Mouse (Mus musculus) CH12.LX (cell line): ENCODE results near the gene Tnxb. TPM values are rescaled to one million over a fixed set of nuclear protein-coding genes. Genes with fewer than 3 reads are reported as not detected.
A peak's percentile ranks its signal among the peaks of the same experiment; 100 is the strongest.

Source experiments
- DNase-seq: peaks from one replicate; pipeline ENCODE4 v3.0.0-alpha.2; 2013; ENCODE audit errors: extremely low read depth
- H3K27ac ChIP-seq: 2 replicates; pipeline ENCODE4 v1.5.1; 2012; ENCODE audit warnings: low read depth, mild to moderate bottlenecking, control low read depth, moderate library complexity; ENCODE audit not compliant: insufficient read depth
- H3K27me3 ChIP-seq: replicated peaks from 2 replicates; pipeline ENCODE3; 2012; ENCODE audit warnings: inconsistent platforms
- H3K36me3 ChIP-seq, 2 experiments: replicated peaks in 1 of 2; 2 replicates each; pipeline versions ENCODE3 to v1.6.1; 2012; ENCODE audit warnings: inconsistent platforms in 1 of 2, low read length in 1 of 2, mild to moderate bottlenecking in 1 of 2, mixed read lengths in 1 of 2, moderate library complexity in 1 of 2; ENCODE audit not compliant: control insufficient read depth in 1 of 2, insufficient read depth in 1 of 2
- H3K4me1 ChIP-seq, 2 experiments: 2 replicates each; pipeline ENCODE4 v1.6.1; 2012; ENCODE audit warnings: inconsistent platforms in 1 of 2, moderate library complexity in 1 of 2; ENCODE audit not compliant: insufficient read depth in 2 of 2, control insufficient read depth in 1 of 2
- H3K4me2 ChIP-seq: 2 replicates; pipeline ENCODE4 v1.6.1; 2012; ENCODE audit warnings: low read depth, mild to moderate bottlenecking, control low read depth; ENCODE audit not compliant: poor library complexity, insufficient read depth, severe bottlenecking
- H3K4me3 ChIP-seq, 3 experiments: fragments of 150-350 bp in 1 of 3; sonication (generic) in 1 of 3; replicated peaks in 1 of 3; 2 replicates each; pipeline versions ENCODE3 to v1.5.1; 2011 to 2012; ENCODE audit warnings: low read depth in 2 of 3, low read length in 2 of 3, mild to moderate bottlenecking in 2 of 3, moderate library complexity in 2 of 3, control low read depth in 1 of 3, improper control_type of control experiment in 1 of 3, inconsistent platforms in 1 of 3, mixed read lengths in 1 of 3; ENCODE audit not compliant: poor library complexity in 1 of 3
- H3K79me2 ChIP-seq: replicated peaks from 2 replicates; pipeline ENCODE4 v1.6.1; 2012; ENCODE audit warnings: mild to moderate bottlenecking, moderate library complexity; ENCODE audit not compliant: control insufficient read depth, poor library complexity, insufficient read depth, severe bottlenecking; ENCODE audit errors: extremely low read depth
- H3K9ac ChIP-seq: 2 replicates; pipeline ENCODE4 v1.6.1; 2012; ENCODE audit warnings: low read depth, mild to moderate bottlenecking, control low read depth, moderate library complexity; ENCODE audit not compliant: insufficient read depth
- H3K9me3 ChIP-seq: replicated peaks from 2 replicates; pipeline ENCODE3; 2012; ENCODE audit warnings: low read length, inconsistent platforms, mixed read lengths
- CHD1 ChIP-seq: IDR thresholded peaks from 2 replicates; pipeline ENCODE4 v1.6.1; 2012; ENCODE audit warnings: low read depth, low read length, improper control_type of control experiment, inconsistent platforms
- CTCF ChIP-seq, 2 experiments: IDR thresholded peaks in 1 of 2; conservative IDR thresholded peaks in 1 of 2; 2 replicates each; pipeline ENCODE4 v1.5.1; 2011 to 2012; ENCODE audit warnings: low read depth in 2 of 2, low read length in 2 of 2, improper control_type of control experiment in 1 of 2, inconsistent platforms in 1 of 2, mild to moderate bottlenecking in 1 of 2, moderate library complexity in 1 of 2
- E2F4 ChIP-seq: IDR thresholded peaks from 2 replicates; pipeline ENCODE4 v1.6.1; 2011; ENCODE audit warnings: low read depth, low read length, improper control_type of control experiment; ENCODE audit not compliant: insufficient replicate concordance
- ELF1 ChIP-seq: IDR thresholded peaks from 2 replicates; pipeline ENCODE4 v1.6.1; 2014; ENCODE audit warnings: low read depth, mild to moderate bottlenecking, inconsistent platforms, low read length, improper control_type of control experiment
- EP300 ChIP-seq: IDR thresholded peaks from 2 replicates; pipeline ENCODE4 v1.6.1; 2011; ENCODE audit warnings: low read length, improper control_type of control experiment
- ETS1 ChIP-seq: conservative IDR thresholded peaks from 2 replicates; pipeline ENCODE4 v1.6.1; 2012; ENCODE audit warnings: low read depth, mild to moderate bottlenecking, inconsistent platforms, low read length, improper control_type of control experiment, moderate library complexity
- GABPA ChIP-seq: IDR thresholded peaks from 2 replicates; pipeline ENCODE4 v1.6.1; 2012; ENCODE audit warnings: low read depth, low read length, improper control_type of control experiment, inconsistent platforms; ENCODE audit not compliant: insufficient replicate concordance
- IRF4 ChIP-seq: IDR thresholded peaks from 2 replicates; pipeline ENCODE4 v1.6.1; 2014; ENCODE audit warnings: low read depth, mild to moderate bottlenecking, inconsistent platforms, low read length, improper control_type of control experiment
- MAFK ChIP-seq: IDR thresholded peaks from 2 replicates; pipeline ENCODE4 v1.6.1; 2011; ENCODE audit warnings: low read length, improper control_type of control experiment; ENCODE audit not compliant: insufficient replicate concordance
- MAX ChIP-seq: IDR thresholded peaks from 2 replicates; pipeline ENCODE4 v1.6.1; 2011; ENCODE audit warnings: low read length, improper control_type of control experiment
- MEF2A ChIP-seq: IDR thresholded peaks from 2 replicates; pipeline ENCODE4 v1.6.1; 2014; ENCODE audit warnings: low read depth, mild to moderate bottlenecking, inconsistent platforms, low read length, improper control_type of control experiment, borderline replicate concordance
- MXI1 ChIP-seq: IDR thresholded peaks from 2 replicates; pipeline ENCODE4 v1.6.1; 2011; ENCODE audit warnings: mild to moderate bottlenecking, low read depth, low read length, improper control_type of control experiment
- NRF1 ChIP-seq: IDR thresholded peaks from 2 replicates; pipeline ENCODE4 v1.6.1; 2014; ENCODE audit warnings: low read depth, mild to moderate bottlenecking, inconsistent platforms, low read length, improper control_type of control experiment, moderate library complexity
- PAX5 ChIP-seq: IDR thresholded peaks from 2 replicates; pipeline ENCODE4 v1.6.1; 2012; ENCODE audit warnings: low read length, inconsistent platforms, mixed read lengths
- POLR2A ChIP-seq: IDR thresholded peaks from 2 replicates; pipeline ENCODE4 v1.6.1; 2011; ENCODE audit warnings: low read depth, mild to moderate bottlenecking, improper control_type of control experiment, low read length
- RAD21 ChIP-seq: IDR thresholded peaks from 2 replicates; pipeline ENCODE4 v1.6.1; 2011; ENCODE audit warnings: low read depth, mild to moderate bottlenecking, low read length, improper control_type of control experiment, moderate library complexity
- SMC3 ChIP-seq: IDR thresholded peaks from 2 replicates; pipeline ENCODE4 v1.6.1; 2011; ENCODE audit warnings: low read depth, low read length, improper control_type of control experiment
- TBP ChIP-seq: conservative IDR thresholded peaks from 2 replicates; pipeline ENCODE4 v1.6.1; 2011; ENCODE audit warnings: low read depth, low read length, improper control_type of control experiment
- UBTF ChIP-seq: IDR thresholded peaks from 2 replicates; pipeline ENCODE4 v1.6.1; 2012; ENCODE audit warnings: low read depth, mild to moderate bottlenecking, inconsistent platforms, low read length, improper control_type of control experiment, moderate library complexity
- USF2 ChIP-seq: conservative IDR thresholded peaks from 2 replicates; pipeline ENCODE4 v1.6.1; 2011; ENCODE audit warnings: low read depth, low read length, improper control_type of control experiment
- ZMIZ1 ChIP-seq: IDR thresholded peaks from 2 replicates; pipeline ENCODE4 v1.6.1; 2012; ENCODE audit warnings: low read depth, mild to moderate bottlenecking, inconsistent platforms, low read length, improper control_type of control experiment
- dilution Hi-C: fragments of 300-500 bp; cut with MboI; formaldehyde crosslinking; loops from 2 replicates; pipeline ENCODE4 v1.14.3; 2020; ENCODE audit warnings: low sequenced_read_pairs; ENCODE audit not compliant: extremely low pct_unique_long_range_greater_than_20kb, extremely low pct_ligation_motif_present
- in situ Hi-C: fragments of 300-500 bp; cut with MboI; formaldehyde crosslinking; loops from 3 replicates; pipeline ENCODE4 v1.14.3; 2019; ENCODE audit warnings: low sequenced_read_pairs, low pct_ligation_motif_present, low pct_unique_long_range_greater_than_20kb, mixed read lengths
- polyA plus RNA-seq: library from polyadenylated mRNA; unstranded; fragments of >175 nt; gene quantifications from 2 replicates; pipeline ENCODE4 v1.2.1, GENCODE M21; 2012; ENCODE audit warnings: low read depth; ENCODE audit not compliant: insufficient read length
- total RNA-seq, 2 experiments: library from RNA; depleted of rRNA; stranded (reverse); fragments of 300-350 nt in 1 of 2; fragments of >200 nt in 1 of 2; gene quantifications; 2 replicates each; pipeline ENCODE4 v1.2.3; 2012 to 2014

The Tnxb gene
- total and polyA plus RNA-seq, 3 experiments, result not detected

- no peaks in the 10 kb centered on the region for H3K79me2 ChIP-seq
- peaks cover 2% of the 10 kb centered on the region for H3K9me3 ChIP-seq
- in situ Hi-C loops (no loop called here), dilution Hi-C loops (no loop called here)
- H3K9ac ChIP-seq, result peak overlapping the region; percentile 10; the same call in 1 of the 2 replicates
- H3K4me3 ChIP-seq, result peak overlapping the region in 2 of 3 experiments; percentile 48 to 49
- no peak for TF ChIP-seq USF2
- peak in 1 of 2 experiments; percentile 44; a peak in 2 of 4 replicates for TF ChIP-seq CTCF (conservative IDR thresholded peaks at IDR 0.05 in 1 of 2, IDR thresholded peaks at IDR 0.05 in 1 of 2; ENCODE audit: low read depth in 2 of 2, low read length in 2 of 2)
- TF ChIP-seq CHD1, result no peak
- TF ChIP-seq MXI1, result no peak
- TF ChIP-seq SMC3, result peak; percentile 27
- no peak for TF ChIP-seq MAFK
- no peak for TF ChIP-seq MAX
- TF ChIP-seq ETS1, result no peak
- TF ChIP-seq ZMIZ1, result no peak
- no peak for TF ChIP-seq EP300
- TF ChIP-seq E2F4, result no peak
- no peak for TF ChIP-seq ELF1
- no peak for TF ChIP-seq PAX5
- no peak for TF ChIP-seq GABPA
- no peak for TF ChIP-seq POLR2A
- TF ChIP-seq NRF1, result no peak
- TF ChIP-seq IRF4, result no peak
- TF ChIP-seq RAD21, result peak; percentile 15
- no peak for TF ChIP-seq MEF2A
- no peak for TF ChIP-seq UBTF
- H3K27me3 ChIP-seq, result peaks cover 45% of the 10 kb centered on the region
- H3K27ac ChIP-seq, result no peak overlapping the region
- H3K36me3 ChIP-seq, result no peaks in the 10 kb centered on the region
- H3K4me1 ChIP-seq, result peaks cover 2 to 3% of the 10 kb centered on the region in 2 experiments; a peak in 2 of 4 replicates
- H3K4me2 ChIP-seq, result peak overlapping the region; percentile 75
- no peak for DNase-seq
These were observed 43.6 kb upstream of the Tnxb start for GRCm38 (mm10) chr17:34626773-34627092.

- in situ Hi-C loops, result no loop called here
These were observed 43.0 kb upstream of the Tnxb start for GRCm38 (mm10) chr17:34627093-34627942.

More at GRCm38 (mm10) chr17:34627093-34627942, 43.0 kb upstream of the Tnxb start:
- Histone ChIP-seq H3K4me3 (peak overlapping the region in 2 of 3 experiments; percentile 48 to 49), H3K9ac (peak overlapping the region; percentile 10), H3K27ac (no peak overlapping the region), H3K4me2 (peak overlapping the region; percentile 75), H3K4me1 (peaks cover 2 to 3% of the 10 kb centered on the region in 2 experiments; a peak in 2 of 4 replicates), H3K79me2 (no peaks in the 10 kb centered on the region), H3K36me3 (no peaks in the 10 kb centered on the region), H3K9me3 (peaks cover 2% of the 10 kb centered on the region), H3K27me3 (peaks cover 48% of the 10 kb centered on the region)
- 0 out of 2 replicates have a peak, but pooled peaks have one; percentile 16 for TF ChIP-seq ELF1
- no peak for TF ChIP-seq E2F4
- TF ChIP-seq TBP, result no peak
- peak; percentile 64 for TF ChIP-seq MXI1
- peak; percentile 92; the same call in 1 of the 2 replicates for TF ChIP-seq CHD1
- DNase-seq, result no peak
- dilution Hi-C loops, result no loop called here
